Mouse (Mus musculus): ENCODE results near the gene Nckipsd.

GRCm38 (mm10) chr9:108858792-108859527, 50.8 kb downstream of the Nckipsd start:
- TF ChIP-seq CTCF (IDR thresholded peaks at IDR 0.05; ENCODE audit: low read depth, low read length) (no peak), GATA1 (IDR thresholded peaks at IDR 0.05; ENCODE audit: borderline replicate concordance, low read length) (no peak), POLR2AphosphoS5 (IDR thresholded peaks at IDR 0.05; ENCODE audit: insufficient replicate concordance, low read depth, low read length) (no peak)

Measured in G1E (cell line).